Mouse (Mus musculus): ENCODE measurements around the gene Edf1.

- TF ChIP-seq POLR2A (IDR thresholded peaks at IDR 0.05; ENCODE audit: borderline replicate concordance, insufficient read depth, low read length) (no peak), CTCF (IDR thresholded peaks at IDR 0.05; ENCODE audit: borderline replicate concordance, insufficient read depth, low read depth, low read length) (no peak)
Measured at GRCm38 (mm10) chr2:25578796-25579736, 21.4 kb downstream of the Edf1 start.
